Mouse (Mus musculus) layer of hippocampus, adult 8-10 months (tissue): ENCODE measurements around the gene Smurf1. TPM values are rescaled to one million over a fixed set of nuclear protein-coding genes. Genes with fewer than 3 reads are reported as not detected.

Experiments used
- DNase-seq, 2 experiments: peaks; one replicate each; pipeline ENCODE4 v3.0.0; 2022; ENCODE audit warnings: low spot score in 2 of 2
- total RNA-seq, 4 experiments: library from RNA; stranded (reverse); gene quantifications; 2 replicates each; pipeline ENCODE4 v1.2.4; 2022

The Smurf1 gene
- total RNA-seq = 10 to 100 TPM; 29.7 to 35.4 (median 31.0) TPM

DNA sequence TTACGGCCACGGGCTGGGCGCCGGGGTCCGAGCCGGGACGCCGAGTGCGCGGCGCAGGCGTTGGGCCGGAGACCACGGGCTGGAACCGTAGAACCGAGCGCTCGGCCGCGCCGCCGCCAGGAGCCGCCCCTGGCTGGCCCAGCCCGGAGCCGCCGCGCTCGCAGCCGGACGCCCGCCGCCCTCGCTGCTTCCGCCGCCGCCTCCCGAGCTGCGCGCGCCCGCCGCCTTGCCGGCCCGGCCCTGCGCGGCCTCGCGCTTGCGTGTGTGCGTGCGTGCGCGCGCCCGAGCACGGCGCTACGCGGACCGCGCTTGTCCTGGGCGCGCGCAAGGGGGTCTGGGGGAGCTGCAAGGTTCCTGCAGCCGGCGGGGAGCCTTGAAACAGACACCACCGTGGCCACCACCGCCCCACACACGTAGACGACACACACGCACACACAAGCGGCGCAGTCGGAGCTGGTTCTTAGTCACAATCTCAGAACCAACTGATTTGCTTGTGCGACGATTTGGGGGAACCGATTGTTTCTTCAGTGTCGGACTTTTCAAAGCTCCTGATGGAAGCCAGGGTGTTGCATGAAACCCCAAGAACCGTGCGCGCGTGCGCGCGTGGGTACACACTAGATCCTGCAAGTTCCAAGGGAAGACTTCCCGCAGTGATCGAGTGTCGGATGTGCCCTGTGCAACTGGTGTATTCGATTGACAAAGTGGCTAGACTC lies at the start of gene Smurf1:
Gene Smurf1 (minus strand): TSS at position 209 of the 713 bp plus-strand sequence.
- DNase-seq = peak; percentile 72 to 75

GRCm38 (mm10) chr5:145014278-145014677 lies 48.6 kb upstream of the Smurf1 start:
- no peak for DNase-seq

- no peak for DNase-seq
Observed at GRCm38 (mm10) chr5:145008878-145009659, 43.4 kb upstream of the Smurf1 start.

GRCm38 (mm10) chr5:145005596-145005995 lies 39.9 kb upstream of the Smurf1 start:
- DNase-seq = no peak

GRCm38 (mm10) chr5:145004495-145004894 lies 38.8 kb upstream of the Smurf1 start:
- no peak for DNase-seq

GRCm38 (mm10) chr5:145003362-145003761 lies 37.7 kb upstream of the Smurf1 start:
- DNase-seq = no peak

- no peak for DNase-seq
Observed at GRCm38 (mm10) chr5:144998491-144998890, 32.8 kb upstream of the Smurf1 start.

DNA sequence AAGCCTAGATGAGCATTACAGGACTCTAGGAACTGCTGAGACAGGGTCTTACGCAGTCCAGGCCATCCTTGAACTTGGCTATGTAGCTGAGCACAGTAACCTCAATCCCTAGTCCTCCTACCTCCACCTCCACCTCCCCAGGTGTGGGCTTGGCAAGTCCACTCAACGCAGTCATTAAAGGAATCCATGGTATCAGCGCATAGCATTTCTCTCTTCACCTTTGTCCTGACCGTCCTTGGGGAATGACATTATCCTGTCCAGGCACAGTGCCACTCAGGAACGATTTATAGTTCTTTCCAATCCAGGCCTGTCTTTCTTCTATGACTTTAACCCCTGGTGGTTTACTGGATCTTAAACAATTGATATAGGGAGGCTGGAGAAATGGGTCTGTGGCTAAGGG lies 24.8 kb upstream of the Smurf1 start:
- no peak for DNase-seq

DNA sequence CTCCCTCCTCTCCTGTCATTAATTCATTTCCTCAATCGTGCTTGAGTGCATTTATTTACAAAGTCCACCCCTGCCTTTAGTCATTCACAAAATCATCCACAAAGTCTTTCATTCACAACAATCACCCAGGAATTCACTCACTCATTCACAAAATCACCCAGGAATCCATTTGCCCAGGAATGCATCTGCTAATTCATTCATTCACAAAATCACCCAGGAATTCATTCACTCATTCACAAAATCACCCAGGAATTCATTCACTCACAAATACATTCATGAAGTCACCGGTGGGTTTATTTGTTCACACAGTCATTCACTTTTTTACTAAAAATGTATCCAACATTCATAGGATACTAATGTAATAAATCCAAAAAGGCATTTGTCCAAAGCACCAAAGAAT lies 24.4 kb upstream of the Smurf1 start:
- no peak for DNase-seq

DNA sequence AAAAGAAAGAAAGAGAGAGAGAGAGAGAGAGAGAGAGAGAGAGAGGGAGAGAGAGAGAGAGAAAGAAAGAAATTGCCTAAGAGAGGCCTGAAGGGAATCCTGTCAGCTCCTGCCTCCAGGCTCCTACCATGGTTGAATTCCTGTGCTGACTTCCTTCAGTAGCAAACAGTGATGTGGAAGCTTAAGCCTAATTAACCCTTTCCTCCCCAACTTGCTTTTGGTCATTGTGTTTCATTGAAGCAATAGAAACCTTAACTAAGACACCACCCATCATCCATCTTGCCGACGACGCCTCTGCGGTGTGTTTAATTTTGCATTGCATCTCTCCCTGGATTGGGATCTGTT lies 23.4 kb upstream of the Smurf1 start:
- DNase-seq = no peak

DNA sequence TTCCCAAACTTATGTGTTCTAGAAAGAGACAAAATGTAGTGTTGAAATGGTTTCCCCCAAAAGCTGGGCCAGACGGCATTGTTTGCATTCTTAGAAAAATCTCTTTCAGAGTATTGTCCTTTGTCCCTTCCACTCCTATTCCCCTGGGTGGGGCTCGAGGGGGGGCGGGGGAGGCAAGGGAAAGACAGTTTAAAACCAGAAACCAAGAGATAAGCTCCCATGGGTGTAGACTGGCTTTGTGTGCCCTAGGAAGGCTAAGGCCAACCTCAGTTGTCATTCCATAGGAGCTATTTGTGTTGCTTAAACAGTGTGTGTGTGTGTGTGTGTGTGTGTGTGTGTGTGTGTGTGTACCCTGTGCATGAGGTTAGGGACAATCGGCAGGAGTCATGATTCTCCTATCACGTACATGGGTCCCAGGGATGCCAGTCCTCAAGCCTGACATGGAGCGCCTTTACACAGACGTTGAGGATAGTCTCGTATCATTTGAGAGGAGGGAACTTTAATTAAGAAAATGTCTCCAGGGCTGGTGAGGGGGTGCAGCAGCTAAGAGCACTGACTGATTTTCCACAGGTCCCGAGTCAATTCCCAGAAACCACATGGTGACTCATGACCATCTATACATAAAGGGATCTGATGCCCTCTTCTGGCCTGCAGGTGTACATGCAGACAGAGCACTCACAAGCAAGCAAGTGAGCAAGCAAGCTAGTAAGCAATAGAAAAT lies 22.9 kb upstream of the Smurf1 start:
- peak; percentile 40 to 49 for DNase-seq

- no peak for DNase-seq
Observed at GRCm38 (mm10) chr5:144987561-144987960, 21.9 kb upstream of the Smurf1 start.

DNA sequence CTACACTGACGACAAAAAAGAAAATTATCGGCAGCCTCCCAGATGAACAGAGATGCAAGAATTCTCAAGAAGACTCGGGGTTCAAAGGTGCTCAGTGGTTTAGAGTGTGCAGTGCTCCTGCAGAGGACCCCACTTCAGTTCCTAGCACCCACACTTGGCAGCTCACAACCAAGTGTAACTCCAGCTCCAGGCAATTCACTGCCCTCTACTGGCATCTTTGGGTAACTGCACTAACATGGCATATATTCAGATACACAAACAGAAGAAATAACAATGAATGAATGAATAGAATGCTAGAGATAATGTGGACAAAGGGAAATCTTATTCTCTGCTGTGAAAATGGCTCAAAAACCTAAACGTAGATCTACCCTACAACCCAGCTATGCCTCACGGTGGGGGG lies 19.2 kb upstream of the Smurf1 start:
- DNase-seq = no peak

DNA sequence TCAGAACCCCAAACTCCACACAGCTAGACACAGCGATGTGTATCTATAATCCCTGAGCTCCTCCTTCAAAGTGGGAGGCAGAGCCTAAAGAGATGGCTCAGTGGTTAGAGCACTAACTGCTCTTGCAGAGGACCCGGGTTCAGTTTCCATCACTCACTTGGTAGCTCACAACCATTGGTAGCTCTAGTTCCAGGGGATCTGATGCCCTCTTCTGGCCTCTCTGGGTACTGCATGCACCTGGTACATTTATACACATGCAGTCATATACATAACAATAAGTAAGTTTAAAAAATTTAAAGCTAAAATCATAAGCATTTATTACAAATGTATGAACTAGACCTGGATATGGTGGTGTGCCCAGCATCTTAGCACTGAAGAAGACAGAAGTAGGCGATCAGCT lies 17.6 kb upstream of the Smurf1 start:
- DNase-seq = no peak

DNA sequence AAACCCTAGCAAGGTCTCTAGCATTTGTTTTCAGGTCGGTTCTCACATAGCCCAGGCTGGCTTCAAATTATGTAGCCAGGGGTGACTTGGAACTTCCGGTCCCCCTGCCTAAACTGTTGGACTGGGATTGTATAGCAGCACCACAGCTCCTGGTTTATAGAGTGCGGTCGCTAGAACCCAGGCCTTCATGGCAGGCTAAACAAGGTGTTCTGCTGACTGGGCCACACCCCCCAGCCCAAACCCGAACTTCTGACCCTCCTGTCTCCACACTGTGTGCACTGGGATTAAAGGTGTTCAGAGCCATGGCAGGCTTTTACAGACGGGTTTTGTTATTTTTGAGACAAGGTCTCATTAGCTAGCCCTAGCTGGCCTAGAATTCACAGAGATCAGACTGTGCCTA lies 13.5 kb upstream of the Smurf1 start:
- DNase-seq = no peak

DNA sequence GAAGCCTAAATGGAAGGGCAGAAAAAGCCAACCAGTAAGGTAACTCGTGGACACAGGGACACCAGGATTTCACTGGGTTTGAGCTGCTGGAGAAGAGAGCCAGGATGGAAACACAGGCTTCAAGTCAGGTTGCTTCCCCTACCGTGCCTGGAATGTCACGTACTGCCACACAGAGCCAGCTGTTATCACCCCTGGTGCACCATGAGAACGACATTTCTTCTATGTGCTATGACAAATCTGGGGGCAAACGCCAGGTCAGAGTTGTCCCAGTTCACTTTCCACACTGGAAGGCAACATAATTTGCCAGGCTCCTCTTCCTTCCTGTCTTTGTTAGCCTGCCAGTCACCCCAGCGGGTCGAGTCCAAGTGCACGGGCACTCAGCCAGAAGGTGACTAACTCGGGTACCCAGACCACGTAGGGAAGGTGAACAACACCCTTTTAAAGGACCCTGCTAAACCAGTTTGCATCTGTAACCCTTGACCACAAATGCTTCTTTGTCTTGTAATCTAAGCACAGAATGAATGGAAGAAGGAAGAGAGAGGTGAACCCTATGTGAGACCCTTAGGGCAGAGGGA lies 13.0 kb upstream of the Smurf1 start:
- DNase-seq = no peak

DNA sequence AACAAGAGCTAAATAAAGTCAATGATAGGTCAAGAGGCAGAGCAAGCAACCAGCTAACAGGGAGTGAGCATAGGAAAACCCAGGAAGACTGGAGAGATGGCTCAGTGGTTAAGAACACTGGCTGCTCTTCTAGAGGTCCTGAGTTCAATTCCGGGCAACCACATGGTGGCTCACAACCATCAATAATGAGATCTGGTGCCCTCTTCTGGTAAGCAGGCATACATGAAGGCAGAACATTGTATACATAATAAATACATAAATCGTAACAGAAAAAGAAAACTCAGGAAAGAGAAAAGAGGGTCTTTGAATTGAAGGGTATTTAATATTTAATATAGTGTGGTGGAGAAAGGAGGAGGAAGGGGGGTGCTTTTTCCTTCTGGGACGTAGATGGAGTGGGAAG lies 5.6 kb upstream of the Smurf1 start:
- no peak for DNase-seq

- peak; percentile 72 to 77 for DNase-seq
Observed at GRCm38 (mm10) chr5:144964872-144965638, 592 bp downstream of the Smurf1 start.

DNA sequence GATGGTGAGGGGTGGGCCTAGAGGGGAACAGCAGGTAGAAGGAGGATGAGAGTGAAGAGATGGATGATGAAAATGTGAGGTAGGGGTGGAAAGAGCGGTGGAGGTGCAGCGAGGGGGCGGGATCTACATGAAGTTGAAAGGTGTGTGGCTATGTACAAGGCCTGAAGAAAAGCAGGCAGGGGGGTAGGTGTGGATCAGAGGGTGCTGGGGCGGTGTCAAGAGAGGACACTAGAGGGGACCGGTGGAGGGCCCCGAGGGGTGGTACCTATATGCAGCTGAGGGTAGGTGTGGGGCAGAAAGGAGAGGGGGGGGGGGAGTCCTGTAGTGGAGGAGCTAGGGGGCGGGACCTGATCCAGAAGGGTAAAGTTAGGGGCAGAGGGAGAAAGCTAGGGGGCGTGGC lies 1.2 kb downstream of the Smurf1 start:
- no peak for DNase-seq

- DNase-seq = peak in 1 of 2 experiments; percentile 61
Observed at GRCm38 (mm10) chr5:144963817-144964261, 1.8 kb downstream of the Smurf1 start.

DNA sequence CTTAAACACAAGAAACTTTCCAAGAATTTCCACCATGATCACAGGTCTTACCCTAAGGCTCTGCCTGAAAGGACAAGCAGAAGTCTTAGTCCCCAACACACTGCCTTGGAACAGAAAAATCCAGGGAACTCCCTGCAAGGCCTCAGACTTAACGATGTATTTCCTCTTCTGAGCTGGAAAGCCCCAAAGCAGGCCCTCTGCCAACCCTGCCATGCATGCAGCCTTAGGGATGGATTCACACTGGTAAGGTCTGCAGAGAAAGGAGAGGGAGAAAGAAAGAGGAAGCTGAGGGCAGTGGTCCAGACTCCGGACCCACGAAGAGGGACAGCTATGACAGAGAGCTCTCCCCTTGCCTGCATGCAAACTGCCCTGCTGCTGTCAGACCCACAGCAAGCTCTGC lies 2.2 kb downstream of the Smurf1 start:
- DNase-seq = no peak
